Mouse (Mus musculus) lung, adult 2 months (tissue): ENCODE results near the gene Kti12.

Experiments used
- CTCF ChIP-seq: fragments of 200-500 bp; IDR thresholded peaks from 2 replicates; pipeline ENCODE4 v1.5.1; 2011; ENCODE audit warnings: mild to moderate bottlenecking, low read length, control low read depth; ENCODE audit not compliant: insufficient read depth
- POLR2A ChIP-seq: fragments of 200-500 bp; IDR thresholded peaks from 2 replicates; pipeline ENCODE4 v1.6.1; 2011; ENCODE audit warnings: low read depth, mild to moderate bottlenecking, control low read depth, low read length, borderline replicate concordance; ENCODE audit errors: extremely low read depth

- TF ChIP-seq POLR2A (no peak), CTCF (no peak)
Observed at GRCm38 (mm10) chr4:108878963-108879822, 31.6 kb downstream of the Kti12 start, which contains the start of gene Rab3b.
